Mouse (Mus musculus): ENCODE measurements around the gene Cerk.

DNA sequence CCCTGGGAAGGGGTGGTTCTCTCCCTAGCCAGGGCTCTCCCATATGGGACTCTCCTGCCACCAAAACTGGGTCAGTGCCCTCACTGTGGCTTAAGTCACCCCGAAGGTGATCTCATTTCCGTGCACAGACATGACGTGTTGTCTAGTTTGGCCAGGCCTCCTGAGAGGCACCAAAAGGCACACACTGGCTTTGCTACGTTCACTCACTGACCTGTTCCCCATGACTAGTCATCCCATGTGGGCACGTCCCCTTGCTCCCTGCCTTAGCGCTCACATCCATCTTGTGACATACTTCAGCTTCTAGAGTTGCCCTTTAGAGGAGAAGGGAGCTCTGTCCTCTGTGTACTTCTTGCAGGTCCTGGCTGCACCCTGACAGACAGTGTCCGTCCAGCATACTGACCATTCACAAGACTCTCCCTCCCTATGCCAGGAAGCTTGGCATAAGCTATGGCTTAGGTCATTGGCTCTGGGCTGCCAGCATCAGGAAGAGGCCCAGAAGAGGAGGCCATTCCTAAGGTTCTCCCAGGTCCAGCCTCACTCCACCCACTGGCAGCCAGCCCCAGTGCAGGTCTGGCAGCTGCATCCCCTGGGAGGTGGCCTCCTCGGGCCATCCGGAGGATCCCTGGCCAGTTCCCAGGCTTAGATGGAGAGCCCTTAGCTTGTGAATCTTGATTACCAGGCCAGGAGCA is 63.5 kb downstream of the Cerk start:
- TF ChIP-seq TAL1 (IDR thresholded peaks at IDR 0.05; ENCODE audit: low read length) (no peak), GATA1 (IDR thresholded peaks at IDR 0.05; ENCODE audit: low read length) (no peak)

Measured in erythroblast, embryonic 14.5 days (primary cell).